Mouse (Mus musculus): Measurements from ENCODE around the gene Shc2.

The Shc2 gene

DNA sequence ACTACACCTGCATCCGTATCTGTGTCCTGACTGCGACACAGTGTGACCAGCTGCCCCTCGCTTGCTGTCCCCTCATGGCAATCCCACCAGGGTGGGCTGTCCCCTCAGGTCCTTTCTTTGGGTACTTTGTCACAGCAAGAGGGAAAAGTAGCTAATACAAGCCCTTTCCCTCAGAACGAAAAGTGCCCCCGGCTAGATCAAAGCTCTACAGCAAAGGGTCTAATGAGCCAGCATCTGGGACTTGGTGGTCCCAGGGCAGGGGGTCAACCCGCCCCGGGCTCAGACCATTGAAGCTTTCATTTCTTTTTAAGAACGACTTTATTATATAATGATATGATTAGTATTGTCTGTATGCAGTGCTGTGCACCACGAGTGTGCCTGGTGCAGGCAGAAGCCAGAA, 59.4 kb downstream of the Shc2 start:
- DNase-seq: no peak

DNA sequence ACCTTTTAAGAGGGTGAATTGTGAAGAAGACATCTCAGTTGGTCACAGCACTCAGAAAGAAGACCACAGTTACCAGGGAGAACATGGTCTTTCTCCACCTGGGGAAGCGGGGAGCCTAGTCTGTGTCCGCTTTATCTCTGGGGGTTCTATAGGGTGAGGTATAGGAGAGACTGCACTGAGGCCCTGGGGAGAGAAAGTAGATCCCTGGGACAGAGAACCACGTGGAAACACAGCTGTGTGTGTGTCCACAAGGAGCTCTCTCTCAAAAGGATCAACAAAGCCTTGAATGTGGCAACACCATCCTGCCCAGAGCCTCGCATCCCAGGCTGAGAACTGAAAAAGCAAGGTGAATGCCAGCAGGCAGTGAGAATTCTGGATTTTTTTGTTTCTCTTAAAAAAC, 60.3 kb downstream of the Shc2 start:
- DNase-seq: no peak

DNA sequence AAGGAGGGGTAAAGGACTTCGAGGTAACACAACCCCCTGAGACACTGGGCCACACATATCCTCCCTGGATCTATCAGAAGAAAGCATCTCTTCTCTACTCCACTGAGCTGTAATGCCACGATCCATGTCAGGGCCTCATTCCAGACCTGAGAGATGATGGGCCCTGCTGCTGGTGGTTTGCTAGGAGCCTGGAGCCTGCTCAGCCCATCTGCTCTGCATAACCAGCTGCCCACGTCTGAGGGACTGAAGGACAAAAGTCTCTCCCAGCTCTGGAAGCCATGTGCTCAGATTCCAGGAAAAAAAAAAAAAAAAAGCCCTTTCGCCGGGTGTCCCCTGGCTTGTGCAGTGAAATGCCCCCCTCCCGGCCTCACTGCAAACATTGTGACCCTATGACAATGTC, 62.0 kb downstream of the Shc2 start:
- peak in 1 of 2 experiments; percentile 8 for DNase-seq

DNA sequence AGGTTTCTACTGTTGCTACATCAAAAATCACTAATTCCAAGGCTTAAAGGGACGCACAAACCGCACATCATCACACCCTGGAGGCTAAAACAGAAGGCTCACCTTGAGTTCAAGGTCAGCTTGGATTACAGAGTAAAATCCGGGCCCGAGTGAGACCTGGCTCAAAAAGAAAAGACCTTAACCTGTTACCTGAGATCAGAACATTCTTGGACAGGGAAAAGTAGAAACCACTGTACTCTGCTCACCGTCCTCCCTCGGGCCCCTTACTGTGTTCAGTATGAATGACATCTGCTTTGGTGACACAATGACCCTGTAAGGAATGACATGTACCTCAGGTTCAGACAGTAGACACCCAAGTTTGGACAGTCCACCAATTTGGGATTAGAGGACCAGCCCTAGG, 62.9 kb downstream of the Shc2 start:
- DNase-seq: no peak

DNA sequence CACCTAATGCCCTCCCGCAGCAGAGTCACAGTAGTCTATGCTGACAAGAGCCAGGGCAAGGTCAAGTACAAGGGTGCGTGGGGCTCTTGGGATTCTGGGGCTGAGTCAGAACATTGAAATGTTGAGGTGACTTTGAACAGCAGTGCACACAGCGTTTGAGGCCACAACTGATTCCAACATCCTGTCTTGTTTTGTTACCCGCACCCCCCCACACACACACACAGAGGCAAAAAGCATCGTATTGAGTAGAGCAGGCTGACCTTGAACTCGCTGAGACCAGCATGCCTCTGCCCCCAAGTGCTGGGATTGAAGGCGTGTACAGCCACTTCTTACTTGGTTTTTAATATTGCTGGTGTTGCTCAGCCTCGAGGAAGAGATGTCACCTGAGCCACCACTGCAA, 63.4 kb downstream of the Shc2 start:
- DNase-seq: peak in 1 of 2 experiments; percentile 9

DNA sequence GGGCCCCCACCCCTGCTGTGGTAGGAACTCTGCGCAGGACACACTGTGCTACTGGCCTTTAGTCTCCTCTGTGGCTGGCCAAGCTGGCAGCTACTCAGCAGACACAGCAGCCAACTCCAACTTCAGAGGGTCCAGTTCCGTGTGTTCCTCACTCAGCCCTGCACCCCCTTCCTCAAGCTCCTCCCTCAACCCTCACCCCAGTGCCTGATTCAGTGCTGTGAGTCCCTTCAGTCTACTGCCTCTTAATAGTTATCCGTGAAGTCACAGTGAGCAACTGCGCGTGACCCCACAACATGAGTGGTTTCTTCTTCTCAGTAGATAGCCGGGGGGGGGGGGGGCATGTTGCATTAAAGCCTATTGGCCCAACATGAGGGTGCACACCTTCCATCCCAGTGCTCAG, 64.1 kb downstream of the Shc2 start:
- peak in 1 of 2 experiments; percentile 13 for DNase-seq

DNA sequence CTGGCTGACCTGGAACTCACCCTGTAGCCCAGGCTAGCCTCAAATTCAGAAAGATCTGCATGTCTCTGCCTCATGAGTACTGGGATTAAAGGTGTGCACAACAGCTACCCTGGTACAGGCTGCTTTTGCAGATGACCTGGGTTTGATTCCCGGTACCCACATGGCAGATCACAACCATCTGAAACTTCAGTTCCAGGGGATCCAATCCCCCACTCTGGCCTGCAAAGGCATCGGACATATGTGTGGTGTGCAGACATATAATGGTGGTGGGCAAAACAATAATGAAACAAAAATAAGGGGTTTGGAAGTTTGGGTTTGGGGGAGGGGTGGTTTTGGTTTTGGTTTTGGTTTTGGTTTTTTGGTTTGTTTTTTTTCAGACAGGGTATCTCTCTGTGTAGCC, 66.4 kb downstream of the Shc2 start:
- no peak for DNase-seq

DNA sequence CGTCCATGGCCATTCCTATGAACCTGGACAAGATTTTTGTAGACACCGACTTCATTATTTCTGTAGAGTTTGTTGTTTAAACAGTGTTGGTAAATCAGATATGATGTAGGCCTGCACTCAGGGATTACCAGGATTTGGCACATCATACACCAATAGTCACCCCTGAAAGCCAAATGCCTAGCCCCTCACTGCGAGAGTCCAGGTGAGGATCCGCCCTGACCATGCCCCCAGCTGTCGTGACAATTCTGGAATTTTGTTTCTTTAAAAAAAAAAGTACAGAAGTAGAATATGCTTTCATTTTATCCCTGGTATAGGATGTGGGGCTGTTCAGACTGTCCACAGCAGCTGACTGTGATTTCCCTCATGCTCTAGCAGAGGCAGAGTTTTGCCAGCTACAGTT, 67.8 kb downstream of the Shc2 start:
- DNase-seq: no peak

Measured in lung, postnatal 4 days (tissue).